ENCODE assay signal across 20 mouse cellular contexts in the genomic region with DNA sequence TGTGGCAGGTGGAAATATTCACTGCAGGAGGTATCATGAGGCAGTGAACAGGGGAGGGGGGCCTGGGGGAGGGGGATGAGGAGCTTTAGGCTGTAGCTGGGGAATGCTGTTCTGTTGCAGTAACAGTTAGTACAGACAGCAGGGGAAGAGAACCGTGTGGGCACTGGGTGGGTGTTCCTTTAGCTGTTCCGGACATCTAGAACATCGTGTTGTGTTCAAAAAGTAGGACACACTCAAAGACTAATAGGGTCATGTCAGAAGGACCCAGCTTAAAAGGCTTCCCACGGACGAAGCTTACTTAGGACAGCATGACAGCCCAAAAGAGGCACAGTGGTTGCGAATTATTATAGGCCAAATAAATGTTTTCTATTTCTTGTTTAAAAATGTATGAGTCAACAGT.
A peak's percentile ranks its signal among the peaks of the same experiment; 100 is the strongest.
DNase-seq lines count a peak whose midpoint lies in the region; ATAC-seq lines count a peak whose summit lies in the region.
"Had no signal": no experiment of that assay in that cellular context is flagged by ENCODE, and none has a peak within 500 bp of the region (broad histone marks: within the 10 kb centered on the region; RNA-seq: fewer than 3 reads in every experiment).

No protein-coding gene starts in this region.

- peak; percentile 42; the same call in 1 of the 2 replicates for ATAC-seq in frontal cortex, adult (ENCODE audit: low TSS enrichment)
- ATAC-seq: CD4-positive, CD25-positive, alpha-beta regulatory T cell, adult 4 months; forebrain, embryonic 13.5 days; forebrain, embryonic 15.5 days had no signal

- no peak for DNase-seq in frontal cortex, postnatal 14 days (ENCODE audit: low spot score in 2 of 2)
- DNase-seq in layer of hippocampus, adult 11-12 months (ENCODE audit: low spot score) = peak; percentile 43
- DNase-seq in layer of hippocampus, adult 9-11 months = no peak
- peak; percentile 24 to 46 for DNase-seq in layer of hippocampus, postnatal 36 days
- no peak for DNase-seq in layer of hippocampus, postnatal 25 days (ENCODE audit: extremely low spot score in 1 of 2, low spot score in 1 of 2)
- DNase-seq in right cerebral cortex, adult 18-20 months = peak; percentile 26
- DNase-seq in right cerebral cortex, postnatal 25 days = no peak
- DNase-seq: adrenal gland, adult 2 months; adrenal gland, postnatal 10 days; adrenal gland, postnatal 25 days; B cell, adult 2 months; cerebellum, adult 11-12 months; cerebellum, adult 2 months; cerebellum, adult 9-10 months; cerebellum, postnatal 10 days; cerebellum, postnatal 25 days had no signal

Comparison
In these comparisons a context has a peak if more than half of its experiments do, and no peak if none do; other contexts are left out.
1. DNase-seq: peak in layer of hippocampus, adult 11-12 months (single experiment), layer of hippocampus, postnatal 36 days (2 of 2) and right cerebral cortex, adult 18-20 months (single experiment); none in frontal cortex, postnatal 14 days (0 of 2), layer of hippocampus, adult 9-11 months (single experiment), layer of hippocampus, postnatal 25 days (0 of 2) and right cerebral cortex, postnatal 25 days (single experiment).